Mouse (Mus musculus) lung, postnatal 0 days (tissue): ENCODE results near the gene Smr2.
"Not testable (repeated sequence)": the region's sequence is repeated elsewhere in the genome, so short reads cannot be mapped to it uniquely, and the experiment has no call there.

ENCODE experiments used
- CTCF ChIP-seq: IDR thresholded peaks from 2 replicates; pipeline ENCODE4 v1.5.1; 2016; ENCODE audit warnings: antibody characterized with exemption, mild to moderate bottlenecking
- EP300 ChIP-seq: IDR thresholded peaks from 2 replicates; pipeline ENCODE4 v1.6.1; 2016; ENCODE audit warnings: antibody characterized with exemption, mild to moderate bottlenecking, control low read depth

DNA sequence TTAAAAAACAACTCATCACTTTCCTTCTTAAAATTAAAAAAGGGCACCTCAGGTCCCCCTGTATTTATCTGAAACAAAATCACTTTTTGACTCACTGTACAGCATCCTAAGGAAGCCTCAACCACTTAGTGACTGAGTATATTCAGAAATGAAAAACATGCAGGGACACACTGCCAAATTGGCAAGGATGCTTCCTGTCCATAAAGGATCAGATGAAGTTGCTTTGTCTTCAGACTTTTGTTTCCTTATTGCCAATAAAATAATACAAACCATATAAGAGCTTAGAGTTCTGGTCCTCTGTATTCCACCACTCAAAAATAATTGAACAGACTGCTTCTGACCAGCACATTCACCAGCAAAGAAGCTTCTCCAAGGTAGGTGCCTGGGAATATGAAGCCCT lies at the start of gene Smr2:
- not testable (repeated sequence) for TF ChIP-seq CTCF, EP300
